Mouse (Mus musculus) C2C12 (cell line): ENCODE results near the gene Nrcam. TPM values are rescaled to one million over a fixed set of nuclear protein-coding genes. Genes with fewer than 3 reads are reported as not detected.

Source experiments
- H3K27me3 ChIP-seq: one replicate; pipeline ENCODE4 v1.6.1; 2011; ENCODE audit not compliant: control insufficient read depth, insufficient read depth, insufficient read length
- H3K36me3 ChIP-seq: one replicate; pipeline ENCODE4 v1.6.1; 2011; ENCODE audit not compliant: control insufficient read depth, insufficient read depth
- H3K4me3 ChIP-seq: one replicate; pipeline ENCODE4 v1.5.1; 2011; ENCODE audit warnings: mild to moderate bottlenecking, control low read depth; ENCODE audit not compliant: poor library complexity, insufficient read depth, severe bottlenecking
- H3K79me2 ChIP-seq: one replicate; pipeline ENCODE4 v1.6.1; 2011; ENCODE audit not compliant: control insufficient read depth, insufficient read depth
- H3K79me3 ChIP-seq: one replicate; pipeline ENCODE4 v1.6.1; 2011; ENCODE audit warnings: low read depth, control low read depth
- H3ac ChIP-seq: one replicate; pipeline ENCODE3; 2011; ENCODE audit warnings: low read depth; ENCODE audit not compliant: control insufficient read depth, insufficient read length
- CEBPB ChIP-seq: IDR thresholded peaks from one replicate; pipeline ENCODE4 v1.6.1; 2011; ENCODE audit warnings: low read depth, mild to moderate bottlenecking, control low read depth, moderate library complexity
- CTCF ChIP-seq: IDR thresholded peaks from one replicate; pipeline ENCODE4 v1.5.1; 2011; ENCODE audit not compliant: control insufficient read depth, insufficient read depth, insufficient read length
- FOSL1 ChIP-seq: IDR thresholded peaks from one replicate; pipeline ENCODE4 v1.8.0; 2011; ENCODE audit warnings: mild to moderate bottlenecking, low read length; ENCODE audit not compliant: poor library complexity, insufficient read depth, severe bottlenecking
- MAX ChIP-seq: IDR thresholded peaks from one replicate; pipeline ENCODE4 v1.6.1; 2011; ENCODE audit warnings: mild to moderate bottlenecking, control low read depth
- MYOD1 ChIP-seq: IDR thresholded peaks from one replicate; pipeline ENCODE4 v1.6.1; 2011; ENCODE audit warnings: low read depth; ENCODE audit not compliant: control insufficient read depth, insufficient read length
- MYOG ChIP-seq: IDR thresholded peaks from one replicate; pipeline ENCODE4 v1.6.1; 2011; ENCODE audit not compliant: control insufficient read depth, insufficient read length; ENCODE audit errors: extremely low read depth
- USF1 ChIP-seq: IDR thresholded peaks from one replicate; pipeline ENCODE4 v1.6.1; 2011; ENCODE audit warnings: low read depth, mild to moderate bottlenecking, control low read depth, moderate library complexity
- polyA plus RNA-seq: library from polyadenylated mRNA; unstranded; fragments of >200 nt; fragmentation: generic; extraction: Trizol; gene quantifications from one replicate; pipeline ENCODE4 v1.2.1, GENCODE M21; 2012; ENCODE audit warnings: missing spikeins

Nrcam gene
- polyA plus RNA-seq, 1 experiment = 0.12 TPM

- Histone ChIP-seq H3ac (no peak overlapping the region), H3K36me3 (no peaks in the 10 kb centered on the region), H3K4me3 (no peak overlapping the region), H3K27me3 (no peaks in the 10 kb centered on the region), H3K79me3 (no peaks in the 10 kb centered on the region), H3K79me2 (no peaks in the 10 kb centered on the region)
- TF ChIP-seq CTCF (no peak), MYOD1 (no peak), MAX (no peak), CEBPB (no peak), USF1 (no peak), FOSL1 (no peak)
Observed at GRCm38 (mm10) chr12:44300793-44301192, 27.9 kb upstream of the Nrcam start.

GRCm38 (mm10) chr12:44304012-44304411 is 24.7 kb upstream of the Nrcam start:
- no peaks in the 10 kb centered on the region for H3K79me2 ChIP-seq
- TF ChIP-seq USF1 (no peak), MYOG (no peak), MYOD1 (no peak), CEBPB (no peak), FOSL1 (no peak), CTCF (no peak), MAX (no peak)
- H3K79me3 ChIP-seq = no peaks in the 10 kb centered on the region
- H3K36me3 ChIP-seq = no peaks in the 10 kb centered on the region
- H3ac ChIP-seq = no peak overlapping the region
- no peaks in the 10 kb centered on the region for H3K27me3 ChIP-seq
- no peak overlapping the region for H3K4me3 ChIP-seq

GRCm38 (mm10) chr12:44304869-44305268 is 23.8 kb upstream of the Nrcam start:
- TF ChIP-seq MYOD1 (no peak), MYOG (no peak), FOSL1 (no peak), USF1 (no peak), CEBPB (no peak), CTCF (no peak), MAX (no peak)
- H3K4me3 ChIP-seq = no peak overlapping the region

GRCm38 (mm10) chr12:44308221-44308620 is 20.5 kb upstream of the Nrcam start:
- no peaks in the 10 kb centered on the region for H3K36me3 ChIP-seq
- H3ac ChIP-seq = no peak overlapping the region
- TF ChIP-seq MYOD1 = no peak
- TF ChIP-seq MAX = no peak
- TF ChIP-seq MYOG = no peak
- TF ChIP-seq USF1 = no peak
- no peak for TF ChIP-seq CEBPB
- no peak for TF ChIP-seq CTCF
- TF ChIP-seq FOSL1 = no peak
- no peaks in the 10 kb centered on the region for H3K27me3 ChIP-seq
- no peaks in the 10 kb centered on the region for H3K79me2 ChIP-seq
- H3K79me3 ChIP-seq = no peaks in the 10 kb centered on the region
- H3K4me3 ChIP-seq = no peak overlapping the region

More at GRCm38 (mm10) chr12:44304869-44305268, 23.8 kb upstream of the Nrcam start:
- Histone ChIP-seq H3K79me2 (no peaks in the 10 kb centered on the region), H3K36me3 (no peaks in the 10 kb centered on the region), H3K79me3 (no peaks in the 10 kb centered on the region), H3K27me3 (no peaks in the 10 kb centered on the region), H3ac (no peak overlapping the region)

GRCm38 (mm10) chr12:44315212-44315611 is 13.5 kb upstream of the Nrcam start:
- H3K27me3 ChIP-seq = no peaks in the 10 kb centered on the region
- H3K36me3 ChIP-seq = no peaks in the 10 kb centered on the region
- no peak overlapping the region for H3ac ChIP-seq
- TF ChIP-seq USF1 = no peak
- no peak for TF ChIP-seq MAX
- no peak for TF ChIP-seq MYOD1
- no peak for TF ChIP-seq MYOG
- TF ChIP-seq CTCF = no peak
- no peak for TF ChIP-seq CEBPB
- TF ChIP-seq FOSL1 = no peak
- no peaks in the 10 kb centered on the region for H3K79me3 ChIP-seq
- H3K79me2 ChIP-seq = no peaks in the 10 kb centered on the region
- no peak overlapping the region for H3K4me3 ChIP-seq

GRCm38 (mm10) chr12:44325091-44325490 is 3.6 kb upstream of the Nrcam start:
- no peaks in the 10 kb centered on the region for H3K79me3 ChIP-seq
- no peak overlapping the region for H3ac ChIP-seq
- no peak overlapping the region for H3K4me3 ChIP-seq
- no peaks in the 10 kb centered on the region for H3K79me2 ChIP-seq
- TF ChIP-seq FOSL1 = no peak
- H3K36me3 ChIP-seq = no peaks in the 10 kb centered on the region
- peaks cover 10% of the 10 kb centered on the region for H3K27me3 ChIP-seq

- Histone ChIP-seq H3ac (no peak overlapping the region), H3K27me3 (peaks cover 12% of the 10 kb centered on the region)
- no peak for TF ChIP-seq CEBPB
- TF ChIP-seq USF1 = no peak
- TF ChIP-seq MYOG = no peak
- TF ChIP-seq FOSL1 = no peak
- TF ChIP-seq MYOD1 = no peak
- no peak for TF ChIP-seq CTCF
- no peak for TF ChIP-seq MAX
Observed at GRCm38 (mm10) chr12:44327452-44327851, 1.2 kb upstream of the Nrcam start.

More at GRCm38 (mm10) chr12:44327452-44327851, 1.2 kb upstream of the Nrcam start:
- H3K79me2 ChIP-seq = no peaks in the 10 kb centered on the region
- H3K36me3 ChIP-seq = no peaks in the 10 kb centered on the region
- no peaks in the 10 kb centered on the region for H3K79me3 ChIP-seq
- no peak overlapping the region for H3K4me3 ChIP-seq
